Mouse (Mus musculus) fibroblast of lung, adult 2 months (primary cell): ENCODE measurements around the gene Smtnl2.
"Not testable (repeated sequence)": the region's sequence is repeated elsewhere in the genome, so short reads cannot be mapped to it uniquely, and the experiment has no call there.

Source experiments
- DNase-seq: peaks from one replicate; pipeline ENCODE4 v3.0.0-alpha.2; 2011; ENCODE audit warnings: low read depth

The Smtnl2 gene

GRCm38 (mm10) chr11:72411093-72411921 is at the start of gene Smtnl2:
Smtnl2 (minus strand) TSS chr11:72411713.
- DNase-seq: no peak

GRCm38 (mm10) chr11:72458502-72458901 is 47.0 kb upstream of the Smtnl2 start:
- DNase-seq: no peak

DNA sequence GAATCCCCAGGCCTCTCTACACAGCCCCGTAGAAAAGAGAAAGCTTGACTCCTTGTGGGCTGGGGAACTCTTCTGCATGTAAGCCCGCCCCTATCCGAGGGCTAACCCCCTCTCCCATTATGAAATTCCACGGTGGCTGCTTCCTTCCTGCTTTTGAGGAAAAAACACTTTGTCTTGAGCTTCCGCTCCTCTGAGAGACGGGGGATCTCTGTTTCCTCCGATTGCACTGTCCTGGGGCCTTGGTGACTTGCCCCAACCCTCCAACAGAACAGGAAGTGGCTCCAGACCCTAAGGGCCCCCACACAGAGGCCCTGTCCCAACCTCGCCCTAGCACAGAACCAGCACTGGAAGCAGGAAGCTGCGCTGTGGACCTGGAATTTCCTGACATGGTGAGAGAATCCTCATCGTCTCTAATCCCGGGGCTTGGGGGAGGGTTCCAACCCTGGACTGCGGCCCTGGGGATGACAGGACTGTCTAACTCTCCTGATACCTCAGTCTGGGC is 46.5 kb upstream of the Smtnl2 start:
- no peak for DNase-seq

- DNase-seq: no peak
These were observed 44.2 kb upstream of the Smtnl2 start for GRCm38 (mm10) chr11:72455694-72456093.

DNA sequence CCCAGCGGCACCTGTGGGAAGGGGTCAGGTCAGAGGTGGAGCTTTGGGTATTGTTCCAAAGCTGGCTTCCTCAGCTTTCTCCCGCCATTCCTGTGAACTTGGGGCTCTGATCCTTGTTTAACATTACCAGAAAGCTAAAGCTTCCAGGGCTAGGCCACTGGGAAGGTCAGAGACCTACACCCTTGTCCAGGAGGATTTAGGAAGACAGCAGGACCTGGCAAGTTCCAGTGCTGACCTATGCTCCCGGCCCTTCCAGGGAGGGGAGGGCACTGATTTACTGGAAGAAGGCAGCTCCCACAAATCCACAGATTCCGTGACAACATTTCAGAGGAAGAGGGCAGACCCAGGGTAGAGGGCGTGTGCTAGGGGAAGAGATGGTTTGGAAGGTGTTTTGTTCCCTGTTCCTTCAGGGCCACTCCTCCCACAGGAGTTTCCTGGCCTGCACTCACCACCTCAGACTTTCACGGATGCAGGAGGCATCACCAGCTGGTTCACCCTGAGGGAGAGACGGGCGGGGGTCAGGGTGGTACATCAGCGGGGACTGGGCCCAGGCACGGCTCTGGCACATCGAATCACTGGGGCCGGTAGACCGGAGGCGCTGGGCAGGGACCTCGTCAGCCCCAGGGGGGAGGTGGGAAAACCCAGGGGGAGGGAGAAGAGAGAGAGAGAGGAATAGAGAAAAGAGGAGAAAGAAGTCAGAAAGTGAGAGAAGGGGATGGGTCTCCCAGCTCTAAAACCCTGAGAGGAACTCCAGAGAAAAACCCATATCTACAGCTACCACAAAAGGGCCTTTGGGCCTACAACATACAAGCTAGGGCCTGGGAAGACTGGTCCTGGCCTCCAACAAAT is 41.8 kb upstream of the Smtnl2 start:
- no peak for DNase-seq

- no peak for DNase-seq
These were observed 40.7 kb upstream of the Smtnl2 start for GRCm38 (mm10) chr11:72452140-72452665.

GRCm38 (mm10) chr11:72447475-72447874 is 36.0 kb upstream of the Smtnl2 start:
- no peak for DNase-seq

GRCm38 (mm10) chr11:72446311-72447105 is 35.0 kb upstream of the Smtnl2 start:
- no peak for DNase-seq

DNA sequence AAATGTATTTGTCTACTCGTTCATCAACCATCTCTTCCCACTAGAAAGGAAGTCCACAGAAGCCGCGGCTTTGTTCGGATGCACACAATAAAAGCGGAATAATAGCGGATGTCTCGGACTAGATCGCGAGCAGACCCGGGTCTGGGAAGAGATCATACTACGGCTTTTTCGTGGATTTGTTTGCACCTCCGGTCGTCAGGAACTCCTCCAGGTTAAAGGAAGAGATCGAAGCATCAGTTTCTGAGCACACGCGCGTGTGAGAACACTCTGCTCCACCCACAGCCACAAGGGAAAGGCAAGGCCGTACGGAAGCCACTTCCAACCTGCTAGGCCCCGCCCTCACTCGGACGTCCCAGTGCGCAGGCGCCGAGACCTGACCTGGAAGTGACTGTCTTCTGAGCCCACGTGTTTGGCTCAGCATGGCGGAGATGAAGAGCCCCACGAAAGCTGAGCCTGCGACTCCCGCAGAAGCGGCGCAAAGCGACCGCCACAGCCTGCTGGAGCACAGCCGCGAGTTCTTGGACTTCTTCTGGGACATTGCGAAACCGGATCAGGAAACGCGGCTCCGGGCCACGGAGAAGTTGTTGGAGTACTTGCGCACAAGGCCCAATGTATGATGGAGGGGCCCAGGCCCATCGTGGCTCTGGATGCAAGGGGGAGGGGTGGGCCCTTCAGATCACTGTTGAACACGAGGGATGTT is 29.6 kb upstream of the Smtnl2 start, which contains the start of gene Mybbp1a:
TSS of gene Mybbp1a (plus strand) at position 391 of the 700 bp plus-strand sequence.
- DNase-seq: peak; percentile 90

DNA sequence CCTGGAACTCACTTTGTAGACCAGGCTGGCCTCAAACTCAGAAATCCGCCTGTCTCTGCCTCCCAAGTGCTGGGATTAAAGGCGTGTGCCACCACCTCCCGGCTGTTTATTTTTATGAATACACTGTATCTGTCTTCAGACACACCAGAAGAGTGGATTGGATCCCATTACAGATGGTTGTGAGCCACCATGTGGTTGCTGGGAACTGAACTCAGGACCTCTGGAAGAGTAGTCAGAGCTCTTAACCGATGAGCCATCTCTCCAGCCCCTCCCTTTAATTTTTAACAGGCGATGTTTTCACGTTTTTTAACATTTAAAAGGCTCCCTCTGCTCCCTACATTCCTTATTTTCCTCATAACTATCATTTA is 29.1 kb upstream of the Smtnl2 start:
- DNase-seq: not testable (repeated sequence)

GRCm38 (mm10) chr11:72438411-72438810 is 26.9 kb upstream of the Smtnl2 start:
- no peak for DNase-seq

DNA sequence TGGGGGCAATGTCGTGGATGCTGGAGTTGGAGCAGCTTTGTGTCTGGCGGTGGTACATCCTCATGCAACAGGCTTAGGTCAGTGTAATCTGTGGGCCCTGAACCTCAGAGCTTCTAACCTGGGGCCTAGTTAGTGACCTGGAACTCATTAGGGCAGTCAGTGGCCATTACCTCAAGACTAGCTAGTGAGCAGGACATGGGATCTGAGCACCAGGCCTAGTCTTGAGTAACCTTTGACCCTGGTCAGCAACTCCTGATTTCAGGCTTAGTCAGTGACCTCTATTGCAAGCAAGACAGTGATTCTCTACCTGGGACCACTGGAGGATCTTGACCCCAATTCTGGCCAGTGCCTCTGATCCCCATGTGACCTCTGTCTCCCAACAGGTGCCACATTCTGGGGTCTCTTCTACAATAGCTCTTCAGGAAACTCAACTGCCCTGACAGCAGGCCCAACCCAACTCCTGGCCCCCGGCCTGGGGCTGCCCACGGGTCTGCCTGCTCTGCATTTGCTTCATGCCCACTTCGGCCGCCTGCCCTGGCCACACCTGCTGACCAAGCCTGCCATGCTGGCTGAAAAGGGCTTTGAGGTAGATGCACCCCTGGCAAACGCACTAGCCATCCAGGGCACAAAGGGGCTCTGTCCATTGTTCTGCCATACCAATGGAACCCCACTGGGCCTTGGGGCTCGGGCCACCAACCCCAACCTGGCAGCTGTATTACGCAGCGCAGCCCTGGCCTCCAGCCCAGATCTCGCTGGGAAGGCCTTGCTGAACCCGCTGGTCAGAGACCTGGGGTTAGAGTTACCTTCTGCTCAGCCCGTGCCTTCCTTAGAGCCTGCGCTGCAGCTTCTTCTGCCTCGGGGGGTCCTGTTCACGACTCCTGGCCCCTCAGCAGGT is 25.5 kb upstream of the Smtnl2 start:
- no peak for DNase-seq

- no peak for DNase-seq
These were observed 24.8 kb upstream of the Smtnl2 start for GRCm38 (mm10) chr11:72436271-72436670.

DNA sequence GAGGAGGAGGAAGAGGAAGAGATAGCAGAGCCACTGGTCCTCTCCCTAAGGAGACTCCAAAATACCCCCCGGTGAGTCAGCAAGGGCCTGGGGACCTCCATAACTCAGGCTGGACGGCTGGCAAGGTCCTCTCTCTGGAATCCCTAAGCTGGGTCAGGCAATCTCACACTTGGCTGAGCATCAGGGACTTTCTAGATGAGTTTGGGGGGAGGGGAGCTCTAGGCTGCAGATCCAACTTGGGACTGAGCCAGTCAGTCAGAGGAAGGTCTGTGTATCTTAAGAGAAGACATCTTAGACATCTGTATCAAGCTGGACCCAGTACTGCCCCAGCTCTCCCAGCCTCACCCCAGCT is 24.2 kb upstream of the Smtnl2 start:
- DNase-seq: no peak

DNA sequence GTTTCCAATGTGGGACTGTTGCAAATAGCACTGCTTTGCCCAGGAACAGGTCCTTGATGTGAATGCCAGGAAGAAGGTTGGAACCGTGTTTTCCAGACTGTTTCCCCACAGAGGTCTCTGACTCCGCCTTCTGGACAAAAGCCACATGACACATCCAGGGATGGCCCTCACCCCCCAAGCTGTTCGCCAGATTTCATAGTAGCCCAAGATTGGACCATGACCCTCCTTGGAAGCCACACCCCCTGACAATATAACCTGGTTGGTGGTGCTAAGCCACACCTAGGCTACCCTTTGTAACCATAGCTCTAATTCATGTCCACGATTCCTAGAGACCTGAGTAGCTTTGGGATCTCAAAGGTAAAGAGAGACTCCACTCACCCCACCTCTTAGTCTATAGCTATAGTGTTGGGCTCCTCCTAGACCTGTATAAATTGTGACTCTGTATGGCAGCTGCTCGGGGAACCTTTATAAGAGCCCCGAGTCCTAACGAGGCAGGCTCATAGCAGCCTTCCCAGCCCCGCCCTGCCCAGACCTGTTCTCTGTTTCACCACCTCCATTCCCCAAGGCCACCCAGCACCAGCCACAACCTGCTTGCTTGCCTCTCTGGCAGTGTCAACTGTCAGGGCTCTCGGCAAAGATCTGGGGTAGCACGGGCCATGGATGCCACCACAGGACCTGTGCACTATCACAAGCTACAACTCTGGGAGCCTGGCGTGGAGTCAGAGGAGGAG is 23.6 kb upstream of the Smtnl2 start, which contains the start of gene Ggt6:
TSS of gene Ggt6 (plus strand) at position 564 of the 731 bp plus-strand sequence.
- no peak for DNase-seq

DNA sequence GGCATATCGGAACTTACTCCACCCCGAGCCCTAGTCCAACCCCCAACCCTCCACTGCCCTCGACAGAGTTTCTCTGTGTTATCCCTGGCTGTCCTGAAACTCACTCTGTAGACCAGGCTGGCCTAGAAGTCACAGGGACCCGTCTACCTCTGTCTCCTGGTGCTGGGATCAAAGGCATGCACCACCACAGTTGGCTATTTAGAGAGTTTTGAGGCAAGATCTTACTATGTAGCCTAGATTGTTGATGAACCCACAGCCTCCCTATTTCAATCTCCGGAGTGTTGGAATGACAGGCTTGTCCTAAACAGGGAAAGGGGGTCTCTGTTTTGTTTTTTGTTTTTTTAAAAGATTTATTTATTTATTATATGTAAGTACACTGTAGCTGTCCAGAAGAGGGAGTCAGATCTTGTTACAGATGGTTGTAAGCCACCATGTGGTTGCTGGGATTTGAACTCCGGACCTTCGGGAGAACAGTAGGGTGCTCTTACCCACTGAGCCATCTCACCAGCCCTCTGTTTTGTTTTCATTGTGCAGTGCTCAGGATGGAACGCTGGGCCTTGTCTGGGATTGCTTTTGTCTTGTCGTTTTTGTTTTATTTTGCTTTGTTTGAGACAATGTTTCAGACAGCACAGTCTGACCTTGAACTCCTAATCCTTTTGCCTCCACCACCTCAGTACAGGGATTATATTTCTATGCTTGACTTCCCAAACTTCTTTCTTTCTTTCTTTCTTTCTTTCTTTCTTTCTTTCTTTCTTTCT is 19.0 kb upstream of the Smtnl2 start:
- DNase-seq: not testable (repeated sequence)

DNA sequence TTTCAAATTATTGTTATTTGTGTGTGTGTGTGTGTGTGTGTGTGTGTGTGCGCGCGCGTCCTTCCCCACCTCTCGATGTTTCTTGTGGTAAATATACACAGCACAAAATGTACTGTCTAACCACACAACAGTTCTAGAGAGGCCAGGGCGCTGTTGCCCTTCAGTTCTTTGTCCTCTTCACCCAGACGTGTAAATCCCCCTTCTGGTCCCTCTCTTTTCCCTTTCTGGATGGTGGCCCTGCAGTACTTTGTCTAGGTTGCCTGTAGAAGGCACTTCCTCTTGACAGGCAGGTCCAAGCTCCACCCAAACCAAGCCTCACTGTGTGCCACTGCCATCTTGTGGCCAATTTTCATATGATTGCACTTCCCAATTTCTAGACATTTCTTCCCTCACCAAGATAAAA is 17.8 kb upstream of the Smtnl2 start:
- peak; percentile 51 for DNase-seq

DNA sequence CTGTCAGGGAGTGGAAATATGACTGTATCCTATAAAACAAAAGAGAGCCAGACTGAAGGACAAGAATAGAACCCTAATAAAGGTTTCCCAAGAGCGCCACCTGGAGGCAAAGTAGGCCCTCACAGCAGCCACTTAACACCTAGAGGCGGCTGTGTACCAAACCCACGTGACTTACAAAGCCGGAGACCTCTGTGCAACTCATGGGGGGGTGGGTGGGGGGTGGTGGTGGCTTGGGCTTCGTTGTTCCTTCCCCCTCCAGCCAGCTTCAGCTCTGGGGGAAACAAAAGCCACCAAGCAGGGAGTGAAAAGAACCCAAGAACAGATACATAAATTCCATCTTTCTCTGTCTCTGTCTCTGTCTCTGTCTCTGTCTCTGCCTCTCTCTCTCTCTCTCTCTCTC is 17.2 kb upstream of the Smtnl2 start:
- DNase-seq: peak; percentile 26

GRCm38 (mm10) chr11:72426884-72427283 is 15.4 kb upstream of the Smtnl2 start:
- no peak for DNase-seq
